Mouse (Mus musculus) E14TG2a.4 (cell line): ENCODE measurements around the gene Ino80b.
A peak's percentile ranks its signal among the peaks of the same experiment; 100 is the strongest.

ENCODE experiments used
- H3K27me3 ChIP-seq: 2 replicates; pipeline ENCODE4 v1.6.1; 2014; ENCODE audit warnings: low read length, control low read depth; ENCODE audit not compliant: insufficient read depth
- H3K36me3 ChIP-seq: 2 replicates; pipeline ENCODE4 v1.6.1; 2014; ENCODE audit warnings: low read length, control low read depth; ENCODE audit not compliant: insufficient read depth
- H3K4me1 ChIP-seq: replicated peaks from 2 replicates; pipeline ENCODE4 v1.6.1; 2014; ENCODE audit warnings: low read depth, low read length, control low read depth
- H3K4me3 ChIP-seq: replicated peaks from 2 replicates; pipeline ENCODE4 v1.5.1; 2014; ENCODE audit warnings: mild to moderate bottlenecking, low read length
- H3K9me3 ChIP-seq: 2 replicates; pipeline ENCODE4 v1.6.1; 2014; ENCODE audit warnings: low read length, control low read depth
- CTCF ChIP-seq: conservative IDR thresholded peaks from 2 replicates; pipeline ENCODE4 v1.5.1; 2014; ENCODE audit warnings: low read length
- NANOG ChIP-seq: IDR thresholded peaks from 2 replicates; pipeline ENCODE4 v1.6.1; 2014; ENCODE audit warnings: borderline replicate concordance, low read length, mixed read lengths
- POU5F1 ChIP-seq: IDR thresholded peaks from 2 replicates; pipeline ENCODE4 v1.6.1; 2014; ENCODE audit warnings: low read length, borderline replicate concordance

Gene Ino80b

DNA sequence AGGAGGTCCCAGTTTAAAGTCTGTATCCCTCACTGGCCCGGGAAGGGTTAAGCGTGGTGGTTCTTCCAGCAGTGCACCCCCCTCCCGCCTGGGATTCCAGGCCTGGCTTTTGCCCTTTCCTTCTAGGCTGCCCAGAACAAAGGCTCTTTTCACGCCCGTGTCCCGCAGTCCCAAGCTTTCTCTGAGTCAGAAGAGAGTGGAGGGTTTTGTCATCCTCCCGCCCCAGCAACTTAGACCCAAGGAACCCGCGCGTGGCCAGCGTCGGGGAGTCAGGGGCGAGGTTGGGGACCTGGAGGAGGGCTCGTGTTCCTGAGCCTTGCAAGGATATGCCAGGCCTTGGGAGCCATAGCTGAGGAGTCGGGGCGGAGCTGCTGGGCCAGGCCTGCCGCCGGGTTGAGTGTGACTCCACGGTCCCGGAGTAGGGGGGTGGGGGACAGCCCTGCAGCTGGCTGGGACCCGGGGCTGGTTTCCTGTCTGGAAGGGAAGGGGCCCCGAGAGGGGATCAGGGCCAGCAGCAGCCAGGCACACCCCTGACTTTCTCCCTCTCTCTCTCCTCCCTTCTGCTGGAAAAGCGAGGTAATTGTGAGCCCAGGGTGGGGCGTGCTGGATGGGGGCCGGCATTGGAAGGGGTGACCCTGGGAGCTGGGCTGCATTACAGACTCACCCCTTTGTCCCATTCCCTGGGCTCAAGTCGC, 11.8 kb upstream of the Ino80b start:
- peaks cover 77% of the 10 kb centered on the region for H3K27me3 ChIP-seq
- peaks cover 48% of the 10 kb centered on the region for H3K4me1 ChIP-seq
- H3K4me3 ChIP-seq = peak overlapping the region; percentile 69
- H3K9me3 ChIP-seq = peaks cover 5% of the 10 kb centered on the region; the same call in 1 of the 2 replicates
- TF ChIP-seq CTCF (no peak), POU5F1 (no peak), NANOG (no peak)
- no peaks in the 10 kb centered on the region for H3K36me3 ChIP-seq

DNA sequence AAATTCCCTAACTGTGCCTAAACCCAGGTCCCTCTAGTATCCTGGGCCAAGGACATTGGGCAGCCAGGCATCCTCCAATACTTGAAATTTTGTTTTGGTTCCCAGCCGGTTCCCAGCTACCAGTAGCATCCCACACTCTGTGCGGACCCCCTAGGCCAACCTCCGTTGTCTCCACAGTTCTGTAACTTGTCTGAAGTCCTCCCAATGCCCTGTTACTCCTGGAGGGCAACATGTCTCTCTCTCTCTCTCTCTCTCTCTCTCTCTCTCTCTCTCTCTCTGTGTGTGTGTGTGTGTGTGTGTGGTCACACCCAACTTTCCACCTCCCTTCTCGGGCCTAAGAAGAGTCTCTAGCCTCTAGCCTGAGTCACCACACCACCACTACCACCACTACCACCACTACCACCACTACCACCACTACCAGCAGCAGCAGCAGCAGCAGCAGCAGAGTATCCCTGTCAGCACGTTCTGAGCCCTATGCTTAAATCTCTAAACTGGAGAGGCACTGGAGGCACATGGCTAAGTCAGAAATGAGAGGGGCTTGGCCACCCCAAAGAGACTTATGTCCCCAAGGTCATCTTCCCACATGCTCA, 11.2 kb upstream of the Ino80b start:
- Histone ChIP-seq H3K9me3 (peaks cover 2% of the 10 kb centered on the region; the same call in 1 of the 2 replicates), H3K4me3 (peak overlapping the region; percentile 69), H3K4me1 (peaks cover 52% of the 10 kb centered on the region), H3K36me3 (no peaks in the 10 kb centered on the region), H3K27me3 (peaks cover 70% of the 10 kb centered on the region)
- TF ChIP-seq CTCF = no peak
- TF ChIP-seq NANOG = no peak
- TF ChIP-seq POU5F1 = no peak

DNA sequence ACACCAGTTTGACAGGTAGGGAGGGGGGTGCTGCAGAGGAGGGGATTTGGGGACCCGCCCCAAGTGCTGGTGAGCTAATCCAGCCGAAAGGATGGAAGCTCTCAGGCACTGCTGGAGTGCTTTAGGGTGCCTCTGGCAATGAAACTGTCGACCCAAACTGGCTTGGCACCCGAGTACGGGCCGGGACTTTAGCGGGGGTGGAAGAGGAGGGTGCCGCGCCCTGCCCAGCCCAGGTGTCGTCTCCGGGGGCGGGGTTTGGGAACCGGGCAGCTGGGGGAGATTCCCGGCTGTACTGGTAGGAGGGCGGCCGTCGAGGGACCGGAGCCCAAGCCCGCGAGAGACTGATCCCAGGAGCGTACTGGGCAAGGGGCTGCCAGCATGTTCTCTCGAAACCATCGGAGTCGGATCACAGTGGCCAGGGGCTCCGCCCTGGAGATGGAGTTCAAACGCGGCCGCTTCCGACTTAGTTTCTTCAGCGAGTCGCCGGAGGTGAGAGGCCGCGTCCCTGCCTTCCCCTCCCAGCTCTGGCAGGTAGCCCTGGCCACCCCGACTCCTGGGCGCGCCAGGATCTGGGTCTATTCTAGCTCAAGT, 10.4 kb upstream of the Ino80b start:
- Histone ChIP-seq H3K36me3 (no peaks in the 10 kb centered on the region), H3K4me1 (peaks cover 58% of the 10 kb centered on the region), H3K4me3 (peak overlapping the region; percentile 66), H3K9me3 (no peaks in the 10 kb centered on the region), H3K27me3 (peaks cover 66% of the 10 kb centered on the region)
- TF ChIP-seq POU5F1 = no peak
- no peak for TF ChIP-seq CTCF
- TF ChIP-seq NANOG = no peak

DNA sequence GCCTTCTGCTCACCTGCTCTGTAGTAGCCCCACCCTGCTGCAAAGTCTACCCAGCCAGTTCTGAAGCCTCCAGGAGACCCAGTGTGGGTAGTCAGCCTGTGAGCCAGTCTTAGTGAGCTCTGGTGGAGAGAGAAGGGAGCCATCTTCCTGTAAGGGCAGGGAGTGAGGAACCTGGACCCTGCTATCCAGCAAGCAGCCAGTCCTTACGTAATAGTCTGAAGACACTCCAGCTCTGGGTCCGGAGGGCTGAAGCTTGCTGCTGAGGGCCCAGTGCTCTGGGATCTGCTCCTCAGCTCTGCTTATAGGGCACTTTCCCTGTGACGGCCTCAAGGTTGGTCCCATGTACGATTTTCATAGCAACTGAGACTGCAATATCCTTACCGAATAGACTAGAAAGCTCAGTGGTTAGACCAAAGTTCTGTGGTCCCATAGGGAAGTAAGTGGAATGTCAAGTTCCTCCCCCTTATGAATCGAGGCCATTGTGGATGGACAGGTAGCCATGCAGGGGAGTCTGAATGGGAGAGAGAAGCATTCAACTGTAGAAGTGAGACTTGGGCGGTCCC, 9.8 kb upstream of the Ino80b start, which contains the start of gene Rtkn:
Gene Rtkn (plus strand): TSS at position 513 of the 563 bp plus-strand sequence.
- peaks cover 58% of the 10 kb centered on the region for H3K4me1 ChIP-seq
- H3K4me3 ChIP-seq = peak within 1 kb of the TSS; percentile 66
- H3K27me3 ChIP-seq = peaks cover 63% of the 10 kb centered on the region
- H3K9me3 ChIP-seq = no peaks in the 10 kb centered on the region
- TF ChIP-seq CTCF (no peak), NANOG (no peak), POU5F1 (no peak)
- H3K36me3 ChIP-seq = no peaks in the 10 kb centered on the region

DNA sequence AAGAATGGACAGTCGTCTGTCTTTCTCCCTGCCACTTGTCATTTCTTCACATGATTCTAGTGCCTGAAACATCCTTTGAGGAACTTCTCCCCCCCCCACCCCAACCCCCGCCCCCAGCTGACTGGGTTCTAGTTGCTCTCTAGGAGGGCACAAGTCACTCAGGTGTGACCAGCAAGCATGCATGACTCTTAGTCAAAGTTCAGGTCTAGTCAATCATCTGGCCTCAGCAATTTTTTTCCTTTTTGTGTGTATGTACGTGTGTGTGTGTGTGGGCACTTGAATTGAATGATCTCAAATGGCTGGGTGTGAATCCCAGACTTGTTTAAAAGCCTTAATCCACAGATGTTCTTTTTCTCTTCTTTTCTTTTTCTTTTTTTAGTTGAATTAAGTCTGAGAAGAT, 9.0 kb upstream of the Ino80b start:
- Histone ChIP-seq H3K4me3 (no peak overlapping the region), H3K4me1 (peaks cover 58% of the 10 kb centered on the region), H3K27me3 (peaks cover 55% of the 10 kb centered on the region), H3K9me3 (no peaks in the 10 kb centered on the region), H3K36me3 (no peaks in the 10 kb centered on the region)
- TF ChIP-seq NANOG (no peak), POU5F1 (no peak), CTCF (no peak)

DNA sequence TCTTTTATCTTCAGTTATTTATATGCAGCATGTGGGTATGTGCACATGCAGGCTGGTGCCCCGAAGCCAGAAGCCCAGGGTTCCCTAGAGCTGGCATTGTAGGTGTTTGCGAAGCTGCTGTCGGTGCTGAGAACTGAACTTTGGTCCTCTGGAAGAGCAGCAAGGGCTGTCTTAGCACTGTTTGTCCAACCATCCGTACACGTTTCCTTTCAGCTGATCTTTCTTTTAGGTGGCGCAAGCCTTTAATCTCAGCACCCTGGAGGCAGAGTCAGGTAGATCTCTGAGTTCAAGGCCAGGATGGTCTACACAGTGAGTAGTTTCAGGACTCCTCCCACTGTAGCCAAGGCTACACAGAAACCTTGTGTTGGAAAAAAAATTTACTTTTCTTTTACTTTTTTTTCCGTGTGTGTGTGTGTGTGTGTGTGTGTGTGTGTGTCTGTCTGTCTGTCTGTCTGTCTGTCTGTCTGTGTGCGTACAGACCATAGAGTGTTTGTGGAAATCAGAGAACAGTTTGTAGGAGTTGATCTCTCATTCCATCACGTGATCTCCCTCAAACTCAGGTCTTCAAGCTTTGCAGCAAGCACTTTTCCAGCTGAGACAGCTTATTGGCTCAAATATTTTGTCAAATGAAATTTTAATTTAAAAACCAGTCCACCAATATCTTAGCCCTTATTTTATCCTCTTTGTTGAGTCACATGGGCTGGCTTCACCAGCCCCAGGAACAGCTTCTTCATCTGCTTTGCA, 7.1 kb upstream of the Ino80b start:
- no peaks in the 10 kb centered on the region for H3K36me3 ChIP-seq
- no peaks in the 10 kb centered on the region for H3K9me3 ChIP-seq
- peaks cover 52% of the 10 kb centered on the region for H3K4me1 ChIP-seq
- no peak overlapping the region for H3K4me3 ChIP-seq
- peaks cover 37% of the 10 kb centered on the region for H3K27me3 ChIP-seq
- TF ChIP-seq CTCF (no peak), POU5F1 (no peak), NANOG (no peak)

DNA sequence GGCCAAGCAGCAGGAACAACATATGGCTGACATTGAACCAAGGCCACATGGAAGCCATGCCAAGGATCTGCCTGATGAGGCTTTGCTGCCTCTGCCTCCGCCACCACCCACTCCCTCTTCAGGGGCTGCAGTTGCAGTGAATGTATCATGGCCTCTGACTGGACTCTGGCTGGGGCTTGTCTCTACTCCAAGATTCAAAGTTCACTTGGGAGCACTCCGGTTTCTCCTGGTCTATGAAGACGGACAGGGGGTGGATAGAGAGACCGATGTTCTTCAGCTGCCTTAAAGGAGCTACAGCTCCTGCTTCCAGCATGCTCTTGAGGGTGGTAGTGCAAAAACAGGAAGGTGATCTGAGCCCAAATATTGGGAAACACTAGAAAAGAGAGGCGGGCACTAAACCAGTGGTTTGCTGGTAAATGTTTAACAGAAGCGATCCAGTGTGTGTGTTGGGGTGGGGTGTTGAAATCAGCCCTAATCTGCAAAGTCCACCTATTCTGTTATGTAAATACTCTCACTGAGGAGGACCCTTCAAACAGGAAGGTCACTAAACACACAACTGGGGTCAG, 6.3 kb upstream of the Ino80b start:
- no peak for TF ChIP-seq POU5F1
- TF ChIP-seq CTCF = no peak
- no peak for TF ChIP-seq NANOG
- Histone ChIP-seq H3K27me3 (peaks cover 29% of the 10 kb centered on the region), H3K4me3 (no peak overlapping the region), H3K9me3 (no peaks in the 10 kb centered on the region), H3K36me3 (no peaks in the 10 kb centered on the region), H3K4me1 (peaks cover 44% of the 10 kb centered on the region)

DNA sequence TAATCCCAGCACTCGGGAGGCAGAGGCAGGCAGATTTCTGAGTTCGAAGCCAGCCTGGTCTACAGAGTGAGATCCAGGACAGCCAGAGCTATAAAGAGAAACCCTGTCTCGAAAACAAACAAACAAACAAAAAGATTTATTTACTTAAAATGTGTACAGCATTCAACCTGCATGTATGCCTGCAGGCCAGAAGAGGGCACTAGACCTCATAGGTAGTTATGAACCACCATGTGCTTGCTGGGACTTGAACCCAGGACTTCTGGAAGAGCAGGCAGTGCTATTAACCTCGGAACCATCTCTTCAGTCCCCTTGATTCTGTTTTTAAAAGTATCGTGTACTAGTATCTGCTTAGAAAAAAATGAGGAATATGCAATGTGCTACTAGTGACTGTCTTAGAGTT, 2.2 kb upstream of the Ino80b start:
- peaks cover 48% of the 10 kb centered on the region for H3K4me1 ChIP-seq
- peak; percentile 62 for TF ChIP-seq CTCF
- TF ChIP-seq NANOG = no peak
- TF ChIP-seq POU5F1 = no peak
- no peaks in the 10 kb centered on the region for H3K27me3 ChIP-seq
- no peaks in the 10 kb centered on the region for H3K9me3 ChIP-seq
- peaks cover 12% of the 10 kb centered on the region for H3K36me3 ChIP-seq
- no peak overlapping the region for H3K4me3 ChIP-seq
